Mouse (Mus musculus) neutrophil, adult 5-6 weeks (primary cell): Measurements from ENCODE around the gene Kars. TPM values are rescaled to one million over a fixed set of nuclear protein-coding genes. Genes with fewer than 3 reads are reported as not detected.

ENCODE experiments used
- ATAC-seq: fragments of 151-379, 151-347 bp; 2 replicates; pipeline ENCODE4 v1.8.0; 2017; ENCODE audit warnings: mild to moderate bottlenecking, moderate TSS enrichment; ENCODE audit not compliant: insufficient number of reproducible peaks, poor library complexity, low FRiP score, severe bottlenecking; ENCODE audit errors: extremely low read depth
- total RNA-seq: library from RNA; stranded (forward); fragments of 200-1000 nt; gene quantifications from 2 replicates; pipeline ENCODE4 v1.2.3, GENCODE M21; 2017

The Kars gene
- total RNA-seq, 1 experiment from 2014 or later = 54.5 TPM

- ATAC-seq = no peak
Observed at GRCm38 (mm10) chr8:111954844-111955594, 56.1 kb downstream of the Kars start.

- ATAC-seq = no peak
Observed at GRCm38 (mm10) chr8:111951936-111952335, 59.2 kb downstream of the Kars start.

GRCm38 (mm10) chr8:111951317-111951716 lies 59.8 kb downstream of the Kars start:
- ATAC-seq = peak; percentile 47; the same call in 1 of the 2 replicates

GRCm38 (mm10) chr8:111950846-111951245 lies 60.3 kb downstream of the Kars start:
- ATAC-seq = no peak

- ATAC-seq = no peak
Observed at GRCm38 (mm10) chr8:111947954-111948353, 63.2 kb downstream of the Kars start.

- peak; percentile 61; the same call in 1 of the 2 replicates for ATAC-seq
Observed at GRCm38 (mm10) chr8:111947144-111947543, 64.0 kb downstream of the Kars start.

- no peak for ATAC-seq
Observed at GRCm38 (mm10) chr8:111943544-111943943, 67.6 kb downstream of the Kars start.

Other genes starting within 250 kb of the Kars start
- 78.2 and 89.3 TPM in 2 replicates for gene Cfdp1, start 157.0 kb downstream of the Kars start, total RNA-seq
- 3.7 and 4.1 TPM in 2 replicates for gene Tmem170, start 134.6 kb downstream of the Kars start, total RNA-seq
- not detected in 2 replicates for gene Chst5, start 100.9 kb downstream of the Kars start, total RNA-seq
- 0.47 and 1.2 TPM in 2 replicates for gene Tmem231, start 77.4 kb downstream of the Kars start, total RNA-seq
- 76.9 and 79.2 TPM in 2 replicates for gene Gabarapl2, start 70.6 kb downstream of the Kars start, total RNA-seq
- gene Adat1, start 19.0 kb downstream of the Kars start, total RNA-seq = 4.9 and 8.3 TPM in 2 replicates
- 16.9 and 24.1 TPM in 2 replicates for gene Terf2ip, start 75 bp upstream of the Kars start, total RNA-seq
- gene Gm6793, start 3.7 kb upstream of the Kars start, total RNA-seq = 0.35 TPM in 1 of 2 replicates, not detected in the other